Mouse (Mus musculus) liver, postnatal 0 days (tissue): ENCODE results near the gene Dpf1.

Experiments used
- CTCF ChIP-seq: sonication (generic); IDR thresholded peaks from 2 replicates; pipeline ENCODE4 v1.5.1; 2016; ENCODE audit warnings: antibody characterized with exemption, low read depth
- EP300 ChIP-seq: IDR thresholded peaks from 2 replicates; pipeline ENCODE4 v1.6.1; 2016; ENCODE audit warnings: antibody characterized with exemption, low read depth, mild to moderate bottlenecking

DNA sequence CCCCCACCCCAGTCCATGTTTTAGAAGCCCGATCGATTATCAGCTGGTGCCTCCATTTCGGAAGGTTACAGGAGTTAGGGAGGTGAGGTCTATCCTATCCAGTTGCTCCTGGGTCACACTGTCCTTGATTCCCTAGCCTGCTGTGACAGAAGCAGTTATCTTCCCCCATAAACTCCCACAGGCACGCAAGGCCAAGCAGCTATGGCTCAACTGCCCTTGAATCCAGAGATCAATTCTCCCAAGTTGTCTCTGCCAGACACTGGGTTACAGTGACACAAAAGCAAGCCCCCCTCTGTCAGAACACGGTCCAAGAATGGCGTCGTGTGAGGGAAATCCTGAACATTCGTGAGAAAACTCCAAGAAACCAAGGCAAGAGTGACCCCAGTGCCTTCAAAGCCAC lies 51.7 kb downstream of the Dpf1 start:
- TF ChIP-seq EP300 (no peak), CTCF (no peak)
